Mouse (Mus musculus): ENCODE data around the gene Cutal. TPM values are rescaled to one million over a fixed set of nuclear protein-coding genes. Genes with fewer than 3 reads are reported as not detected.

Cutal gene
- polyA plus RNA-seq, 1 experiment from 2014 or later: not detected

- no peaks in the 10 kb centered on the region for H3K27me3 ChIP-seq
- ATAC-seq (ENCODE audit: insufficient number of reproducible peaks, low FRiP score, low TSS enrichment, low read depth): peak; percentile 63; the same call in 1 of the 2 replicates
- 50% methylated on average over 2 of the region's 2 CpGs for WGBS
These were observed 45.9 kb downstream of the Cutal start for GRCm38 (mm10) chr2:34920144-34920543.

GRCm38 (mm10) chr2:34922729-34923128, 48.5 kb downstream of the Cutal start:
- H3K9ac ChIP-seq: no peak overlapping the region
- H3K4me2 ChIP-seq (replicated peaks): no peak overlapping the region
- H3K4me3 ChIP-seq (replicated peaks): no peak overlapping the region
- no peak overlapping the region for H3K27ac ChIP-seq (replicated peaks)
- no peaks in the 10 kb centered on the region for H3K27me3 ChIP-seq
- no peaks in the 10 kb centered on the region for H3K4me1 ChIP-seq
- H3K36me3 ChIP-seq: no peaks in the 10 kb centered on the region
- 21% methylated on average over 2 of the region's 2 CpGs for WGBS
- ATAC-seq (ENCODE audit: insufficient number of reproducible peaks, low FRiP score, low TSS enrichment, low read depth): no peak
- no peaks in the 10 kb centered on the region for H3K9me3 ChIP-seq (replicated peaks)

More at GRCm38 (mm10) chr2:34920144-34920543, 45.9 kb downstream of the Cutal start:
- Histone ChIP-seq H3K9me3 (replicated peaks) (no peaks in the 10 kb centered on the region), H3K4me3 (replicated peaks) (no peak overlapping the region), H3K9ac (no peak overlapping the region), H3K4me1 (no peaks in the 10 kb centered on the region), H3K27ac (replicated peaks) (no peak overlapping the region), H3K36me3 (no peaks in the 10 kb centered on the region), H3K4me2 (replicated peaks) (no peak overlapping the region)

- Histone ChIP-seq H3K27me3 (no peaks in the 10 kb centered on the region), H3K4me2 (replicated peaks) (no peak overlapping the region), H3K9ac (no peak overlapping the region), H3K4me1 (no peaks in the 10 kb centered on the region), H3K27ac (replicated peaks) (no peak overlapping the region), H3K36me3 (no peaks in the 10 kb centered on the region), H3K4me3 (replicated peaks) (no peak overlapping the region), H3K9me3 (replicated peaks) (no peaks in the 10 kb centered on the region)
- ATAC-seq (ENCODE audit: insufficient number of reproducible peaks, low FRiP score, low TSS enrichment, low read depth): no peak
- 46% methylated on average over 5 of the region's 5 CpGs for WGBS
These were observed 53.1 kb downstream of the Cutal start for GRCm38 (mm10) chr2:34927320-34927719.

DNA sequence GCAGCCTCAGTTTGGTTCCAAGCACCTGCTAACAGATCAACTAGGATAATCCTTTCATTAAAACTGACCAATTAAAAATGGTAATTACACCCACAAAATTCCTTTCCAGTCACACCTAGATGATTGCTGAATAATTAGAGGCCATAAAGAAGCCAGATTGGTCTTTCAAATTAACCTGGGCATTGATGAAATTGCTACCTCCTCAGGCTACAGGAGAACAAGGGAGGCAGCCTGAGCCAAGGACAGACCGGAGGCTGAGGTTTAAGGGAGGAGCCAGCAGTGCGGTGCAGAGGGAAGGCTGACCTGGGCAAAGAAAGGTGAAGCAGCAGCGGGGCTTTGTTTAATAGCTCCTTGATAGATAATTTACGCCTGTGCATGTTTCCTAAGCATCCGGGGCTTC, 63.3 kb downstream of the Cutal start:
- H3K4me2 ChIP-seq (replicated peaks): no peak overlapping the region
- H3K9ac ChIP-seq: no peak overlapping the region
- no peaks in the 10 kb centered on the region for H3K36me3 ChIP-seq
- H3K9me3 ChIP-seq (replicated peaks): no peaks in the 10 kb centered on the region
- WGBS: 30% methylated on average over 5 of the region's 5 CpGs
- H3K4me1 ChIP-seq: peaks cover 42% of the 10 kb centered on the region
- H3K4me3 ChIP-seq (replicated peaks): no peak overlapping the region
- no peak for ATAC-seq (ENCODE audit: insufficient number of reproducible peaks, low FRiP score, low TSS enrichment, low read depth)
- peaks cover 5% of the 10 kb centered on the region; the same call in 1 of the 2 replicates for H3K27me3 ChIP-seq
- H3K27ac ChIP-seq (replicated peaks): no peak overlapping the region

DNA sequence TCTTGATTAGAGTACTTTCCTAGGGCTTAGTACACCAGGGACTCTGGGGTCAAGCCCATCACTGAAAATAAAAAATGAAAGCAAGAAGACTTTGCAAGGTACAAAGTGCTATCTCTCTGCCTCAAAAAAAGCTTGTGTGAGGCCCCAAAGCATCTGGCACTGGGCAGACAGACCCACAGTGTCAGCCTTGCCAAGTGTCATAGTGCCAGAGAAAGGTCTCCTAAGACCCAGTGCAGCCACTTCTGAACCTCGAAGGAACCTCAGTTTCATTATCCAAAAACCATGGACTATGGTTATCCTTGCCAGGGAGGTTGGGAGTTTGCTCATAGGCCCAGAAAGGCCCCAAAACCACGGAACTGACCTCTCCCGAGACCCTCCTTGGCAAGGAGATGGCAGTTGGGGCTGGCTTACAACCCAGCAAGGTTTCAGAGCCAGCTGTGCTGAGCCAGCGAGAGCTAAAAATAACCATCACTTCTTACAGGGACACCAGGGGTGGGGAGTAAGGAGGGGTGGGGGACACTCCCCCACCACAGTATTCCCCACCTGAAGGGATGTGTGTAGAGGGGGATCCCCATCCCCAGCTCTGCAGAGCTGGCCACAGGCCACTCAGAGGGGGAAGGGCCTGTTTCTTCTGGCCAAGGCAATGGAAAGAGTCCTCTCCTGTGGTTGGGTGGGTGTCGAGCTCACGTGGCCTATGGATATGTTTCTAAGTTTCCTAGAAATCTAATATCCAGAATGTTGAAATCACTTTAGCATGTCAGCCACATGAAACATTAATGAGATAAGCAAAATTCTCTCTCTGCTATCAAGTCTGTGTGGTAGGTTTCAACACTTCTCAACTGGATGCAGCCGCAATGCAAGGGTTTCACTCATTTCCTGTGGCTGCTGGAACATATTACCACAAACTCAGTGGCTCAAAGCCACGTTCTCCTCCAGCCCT, 64.3 kb downstream of the Cutal start:
- Histone ChIP-seq H3K4me2 (replicated peaks) (peak overlapping the region; percentile 13; the same call in 1 of the 2 replicates), H3K27me3 (peaks cover 5% of the 10 kb centered on the region; the same call in 1 of the 2 replicates), H3K27ac (replicated peaks) (peak overlapping the region; percentile 29), H3K4me3 (replicated peaks) (no peak overlapping the region), H3K9me3 (replicated peaks) (no peaks in the 10 kb centered on the region), H3K9ac (no peak overlapping the region), H3K36me3 (no peaks in the 10 kb centered on the region), H3K4me1 (peaks cover 42% of the 10 kb centered on the region)
- 43% methylated on average over 8 of the region's 8 CpGs for WGBS
- peak; percentile 77 for ATAC-seq (ENCODE audit: insufficient number of reproducible peaks, low FRiP score, low TSS enrichment, low read depth)

DNA sequence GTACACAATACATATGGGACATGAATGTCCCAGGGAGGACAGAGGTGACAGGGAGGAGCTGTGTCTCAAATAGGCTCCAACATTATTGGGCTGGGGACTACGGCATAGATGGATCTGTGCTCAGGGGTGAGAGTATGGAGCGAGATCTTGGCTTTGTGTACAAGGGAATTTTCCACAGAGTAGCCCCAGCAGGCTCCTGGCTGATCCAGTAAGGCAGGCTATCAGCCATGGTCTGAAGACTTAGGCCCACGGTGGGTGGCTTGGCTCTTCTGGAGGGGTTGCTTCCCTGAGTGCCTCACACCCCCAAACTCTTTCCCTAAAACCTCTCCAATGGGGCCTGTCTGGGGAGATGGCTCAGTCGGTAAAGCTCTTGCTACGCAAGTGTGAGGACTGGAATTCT, 66.0 kb downstream of the Cutal start:
- no peak overlapping the region for H3K27ac ChIP-seq (replicated peaks)
- H3K4me1 ChIP-seq: peaks cover 47% of the 10 kb centered on the region
- WGBS: 80% methylated on average over 5 of the region's 5 CpGs

GRCm38 (mm10) chr2:34941061-34941675, 67.0 kb downstream of the Cutal start:
- 22% methylated on average over 11 of the region's 11 CpGs for WGBS
- H3K9me3 ChIP-seq (replicated peaks): no peaks in the 10 kb centered on the region
- no peak overlapping the region for H3K27ac ChIP-seq (replicated peaks)
- no peak overlapping the region for H3K4me3 ChIP-seq (replicated peaks)
- H3K4me2 ChIP-seq (replicated peaks): no peak overlapping the region
- ATAC-seq (ENCODE audit: insufficient number of reproducible peaks, low FRiP score, low TSS enrichment, low read depth): no peak
- H3K9ac ChIP-seq: no peak overlapping the region
- H3K27me3 ChIP-seq: peaks cover 5% of the 10 kb centered on the region; the same call in 1 of the 2 replicates
- no peaks in the 10 kb centered on the region for H3K36me3 ChIP-seq
- H3K4me1 ChIP-seq: peaks cover 47% of the 10 kb centered on the region

More for the DNA sequence above, 66.0 kb downstream of the Cutal start:
- Histone ChIP-seq H3K36me3 (no peaks in the 10 kb centered on the region), H3K9ac (no peak overlapping the region), H3K27me3 (peaks cover 5% of the 10 kb centered on the region; the same call in 1 of the 2 replicates), H3K4me3 (replicated peaks) (no peak overlapping the region), H3K9me3 (replicated peaks) (no peaks in the 10 kb centered on the region), H3K4me2 (replicated peaks) (no peak overlapping the region)
- ATAC-seq (ENCODE audit: insufficient number of reproducible peaks, low FRiP score, low TSS enrichment, low read depth): no peak

Other genes with a start within 250 kb of the Cutal start
- 79.7 and 80.3 TPM in 2 replicates for gene Gapvd1, start 119.2 kb upstream of the Cutal start, polyA plus RNA-seq (2015; fragmentation: Nextera tagmentation; extraction: Ambion mirVana)
- gene Hspa5, start 102.4 kb upstream of the Cutal start, polyA plus RNA-seq (2015; fragmentation: Nextera tagmentation; extraction: Ambion mirVana): 771 and 838 TPM in 2 replicates
- gene Rabepk, start 74.5 kb upstream of the Cutal start, polyA plus RNA-seq (2015; fragmentation: Nextera tagmentation; extraction: Ambion mirVana): 38.9 and 41.0 TPM in 2 replicates
- gene Fbxw2, start 48.1 kb upstream of the Cutal start, polyA plus RNA-seq (2015; fragmentation: Nextera tagmentation; extraction: Ambion mirVana): 90.4 and 95.6 TPM in 2 replicates
- gene Gm34653, start 41.4 kb upstream of the Cutal start, polyA plus RNA-seq (2015; fragmentation: Nextera tagmentation; extraction: Ambion mirVana): 0.20 and 0.39 TPM in 2 replicates
- gene Psmd5, start 572 bp downstream of the Cutal start, polyA plus RNA-seq (2015; fragmentation: Nextera tagmentation; extraction: Ambion mirVana): 88.5 and 91.4 TPM in 2 replicates
- 9.0 and 10.3 TPM in 2 replicates for gene Phf19, start 39.6 kb downstream of the Cutal start, polyA plus RNA-seq (2015; fragmentation: Nextera tagmentation; extraction: Ambion mirVana)
- gene Traf1, start 87.4 kb downstream of the Cutal start, polyA plus RNA-seq (2015; fragmentation: Nextera tagmentation; extraction: Ambion mirVana): 4.5 and 5.9 TPM in 2 replicates
- gene Hc, start 187.0 kb downstream of the Cutal start, polyA plus RNA-seq (2015; fragmentation: Nextera tagmentation; extraction: Ambion mirVana): 0.37 TPM in 1 of 2 replicates, not detected in the other
- gene AI182371, start 227.1 kb downstream of the Cutal start, polyA plus RNA-seq (2015; fragmentation: Nextera tagmentation; extraction: Ambion mirVana): 0.30 and 0.40 TPM in 2 replicates
- 23.3 and 24.3 TPM in 2 replicates for gene Cntrl, start 235.1 kb downstream of the Cutal start, polyA plus RNA-seq (2015; fragmentation: Nextera tagmentation; extraction: Ambion mirVana)

Measured in embryonic facial prominence, embryonic 15.5 days (tissue).